In genomic region chr11:46578771-46579281, GRCm38 (mm10) we compare ENCODE assay signal across 14 mouse cellular contexts. TPM values are rescaled to one million over a fixed set of nuclear protein-coding genes. Genes with fewer than 3 reads are reported as not detected.
DNase-seq lines count a peak whose midpoint lies in the region; ATAC-seq lines count a peak whose summit lies in the region.
"Had no signal": no experiment of that assay in that cellular context is flagged by ENCODE, and none has a peak within 500 bp of the region (broad histone marks: within the 10 kb centered on the region; RNA-seq: fewer than 3 reads in every experiment).

No protein-coding gene starts in this region.

- ATAC-seq in CD4-positive, CD25-positive, alpha-beta regulatory T cell, adult 4 months, result peak; percentile 56
- ATAC-seq: forebrain, embryonic 13.5 days had no signal

- DNase-seq in adipocyte (ENCODE audit: low spot score), result peak; percentile 5
- DNase-seq in fibroblast of lung, adult 2 months (ENCODE audit: low read depth), result peak; percentile 88
- peak; percentile 77 to 78 for DNase-seq in kidney, postnatal 25 days
- DNase-seq in cerebellum, postnatal 14 days, result no peak
- no peak for DNase-seq in yolk sac, embryonic 10.5 days (ENCODE audit: low spot score)
- DNase-seq in right cerebral cortex, adult 2 months (ENCODE audit: low spot score in 2 of 2), result no peak
- DNase-seq: cerebellum, adult 9-11 months had no signal

RNA-seq across cellular contexts. Expression of gene BC053393, which starts 7.5 kb away (rescaled TPM):
- polyA plus RNA-seq in CD4-positive, CD25-positive, alpha-beta regulatory T cell, adult 4 months (2017; shearing (Covaris generic)), result not detected
- polyA plus RNA-seq: forebrain, embryonic 13.5 days; hindbrain, embryonic 10.5 days; liver, embryonic 15.5 days; midbrain, embryonic 11.5 days; neural tube, embryonic 13.5 days had no signal

RNA-seq across cellular contexts. Expression of gene Dppa1, which starts 50.2 kb away (rescaled TPM):
- not detected for polyA plus RNA-seq in CD4-positive, CD25-positive, alpha-beta regulatory T cell, adult 4 months (2017; shearing (Covaris generic))
- polyA plus RNA-seq: forebrain, embryonic 13.5 days; hindbrain, embryonic 10.5 days; liver, embryonic 15.5 days; midbrain, embryonic 11.5 days; neural tube, embryonic 13.5 days had no signal

RNA-seq across cellular contexts. Expression of gene Gm12169, which starts 54.8 kb away (rescaled TPM):
- 1 to 10 TPM; 1.2 to 1.9 TPM for polyA plus RNA-seq in CD4-positive, CD25-positive, alpha-beta regulatory T cell, adult 4 months (2017; shearing (Covaris generic))
- polyA plus RNA-seq: forebrain, embryonic 13.5 days; hindbrain, embryonic 10.5 days; liver, embryonic 15.5 days; midbrain, embryonic 11.5 days; neural tube, embryonic 13.5 days; thymus, postnatal 0 days had no signal

Comparison
In these comparisons a context has a peak if more than half of its experiments do, and no peak if none do; other contexts are left out.
1. DNase-seq: peak in adipocyte (single experiment), fibroblast of lung, adult 2 months (single experiment) and kidney, postnatal 25 days (2 of 2); none in cerebellum, postnatal 14 days (0 of 2), yolk sac, embryonic 10.5 days (single experiment) and right cerebral cortex, adult 2 months (0 of 2).